Mouse (Mus musculus): ENCODE measurements around the gene Kcnj6. TPM values are rescaled to one million over a fixed set of nuclear protein-coding genes. Genes with fewer than 3 reads are reported as not detected.

The Kcnj6 gene
- total RNA-seq, 1 experiment, result not detected

- DNase-seq (ENCODE audit: low read depth, low spot score), result no peak
- Histone ChIP-seq H3K36me3 (ENCODE audit: control insufficient read depth, insufficient read depth, low read length, poor library complexity, severe bottlenecking) (no peaks in the 10 kb centered on the region), H3K27ac (ENCODE audit: insufficient read depth, low read depth, low read length, poor library complexity, severe bottlenecking) (no peak overlapping the region), H3K9me3 (ENCODE audit: control insufficient read depth, insufficient read depth, low read depth, low read length) (no peaks in the 10 kb centered on the region), H3K9ac (ENCODE audit: insufficient read depth, low read depth, low read length, poor library complexity, severe bottlenecking) (no peak overlapping the region), H3K4me3 (ENCODE audit: insufficient read depth in 1 of 2, low read depth in 1 of 2, low read length in 2 of 2, poor library complexity in 1 of 2, severe bottlenecking in 1 of 2) (no peak overlapping the region), H3K4me1 (ENCODE audit: control insufficient read depth in 2 of 2, insufficient read depth in 2 of 2, low read length in 2 of 2, poor library complexity in 1 of 2) (peaks cover 0 to 12% of the 10 kb centered on the region in 2 experiments; a peak in 3 of 4 replicates)
- TF ChIP-seq HCFC1 (IDR thresholded peaks at IDR 0.05; ENCODE audit: borderline replicate concordance, insufficient read depth, low read length) (no peak), ZNF384 (IDR thresholded peaks at IDR 0.05; ENCODE audit: low read depth, low read length) (no peak), CHD2 (IDR thresholded peaks at IDR 0.05; ENCODE audit: low read depth, low read length) (no peak), ZC3H11A (IDR thresholded peaks at IDR 0.05; ENCODE audit: borderline replicate concordance, low read depth, low read length) (no peak), MAFK (IDR thresholded peaks at IDR 0.05; ENCODE audit: insufficient read depth, low read depth, low read length) (no peak)
- in situ Hi-C loops (cut with MboI; ENCODE audit: low sequenced_read_pairs in 2 of 2, unreplicated experiment in 2 of 2), result no loop called here
Measured at GRCm38 (mm10) chr16:94850393-94850792, 147.1 kb downstream of the Kcnj6 start.

GRCm38 (mm10) chr16:94845996-94846395, 151.5 kb downstream of the Kcnj6 start:
- Histone ChIP-seq H3K9ac (ENCODE audit: insufficient read depth, low read depth, low read length, poor library complexity, severe bottlenecking) (no peak overlapping the region), H3K36me3 (ENCODE audit: control insufficient read depth, insufficient read depth, low read length, poor library complexity, severe bottlenecking) (no peaks in the 10 kb centered on the region), H3K9me3 (ENCODE audit: control insufficient read depth, insufficient read depth, low read depth, low read length) (no peaks in the 10 kb centered on the region), H3K4me3 (ENCODE audit: insufficient read depth in 1 of 2, low read depth in 1 of 2, low read length in 2 of 2, poor library complexity in 1 of 2, severe bottlenecking in 1 of 2) (no peak overlapping the region), H3K27ac (ENCODE audit: insufficient read depth, low read depth, low read length, poor library complexity, severe bottlenecking) (no peak overlapping the region), H3K4me1 (ENCODE audit: control insufficient read depth in 2 of 2, insufficient read depth in 2 of 2, low read length in 2 of 2, poor library complexity in 1 of 2) (no peaks in the 10 kb centered on the region)
- in situ Hi-C loops (cut with MboI; ENCODE audit: low sequenced_read_pairs in 2 of 2, unreplicated experiment in 2 of 2), result no loop called here
- TF ChIP-seq ZNF384 (IDR thresholded peaks at IDR 0.05; ENCODE audit: low read depth, low read length) (no peak), ZC3H11A (IDR thresholded peaks at IDR 0.05; ENCODE audit: borderline replicate concordance, low read depth, low read length) (no peak), CHD2 (IDR thresholded peaks at IDR 0.05; ENCODE audit: low read depth, low read length) (no peak), HCFC1 (IDR thresholded peaks at IDR 0.05; ENCODE audit: borderline replicate concordance, insufficient read depth, low read length) (no peak), MAFK (IDR thresholded peaks at IDR 0.05; ENCODE audit: insufficient read depth, low read depth, low read length) (no peak)
- DNase-seq (ENCODE audit: low read depth, low spot score), result no peak

- Histone ChIP-seq H3K9me3 (ENCODE audit: control insufficient read depth, insufficient read depth, low read depth, low read length) (no peaks in the 10 kb centered on the region), H3K4me1 (ENCODE audit: control insufficient read depth in 2 of 2, insufficient read depth in 2 of 2, low read length in 2 of 2, poor library complexity in 1 of 2) (no peaks in the 10 kb centered on the region), H3K27ac (ENCODE audit: insufficient read depth, low read depth, low read length, poor library complexity, severe bottlenecking) (no peak overlapping the region), H3K4me3 (ENCODE audit: insufficient read depth in 1 of 2, low read depth in 1 of 2, low read length in 2 of 2, poor library complexity in 1 of 2, severe bottlenecking in 1 of 2) (no peak overlapping the region), H3K9ac (ENCODE audit: insufficient read depth, low read depth, low read length, poor library complexity, severe bottlenecking) (no peak overlapping the region), H3K36me3 (ENCODE audit: control insufficient read depth, insufficient read depth, low read length, poor library complexity, severe bottlenecking) (no peaks in the 10 kb centered on the region)
- no peak for DNase-seq (ENCODE audit: low read depth, low spot score)
- in situ Hi-C loops (cut with MboI; ENCODE audit: low sequenced_read_pairs in 2 of 2, unreplicated experiment in 2 of 2), result no loop called here
- TF ChIP-seq MAFK (IDR thresholded peaks at IDR 0.05; ENCODE audit: insufficient read depth, low read depth, low read length) (no peak), ZNF384 (IDR thresholded peaks at IDR 0.05; ENCODE audit: low read depth, low read length) (no peak), HCFC1 (IDR thresholded peaks at IDR 0.05; ENCODE audit: borderline replicate concordance, insufficient read depth, low read length) (no peak), CHD2 (IDR thresholded peaks at IDR 0.05; ENCODE audit: low read depth, low read length) (no peak), ZC3H11A (IDR thresholded peaks at IDR 0.05; ENCODE audit: borderline replicate concordance, low read depth, low read length) (no peak)
Measured at GRCm38 (mm10) chr16:94844769-94845168, 152.7 kb downstream of the Kcnj6 start.

DNA sequence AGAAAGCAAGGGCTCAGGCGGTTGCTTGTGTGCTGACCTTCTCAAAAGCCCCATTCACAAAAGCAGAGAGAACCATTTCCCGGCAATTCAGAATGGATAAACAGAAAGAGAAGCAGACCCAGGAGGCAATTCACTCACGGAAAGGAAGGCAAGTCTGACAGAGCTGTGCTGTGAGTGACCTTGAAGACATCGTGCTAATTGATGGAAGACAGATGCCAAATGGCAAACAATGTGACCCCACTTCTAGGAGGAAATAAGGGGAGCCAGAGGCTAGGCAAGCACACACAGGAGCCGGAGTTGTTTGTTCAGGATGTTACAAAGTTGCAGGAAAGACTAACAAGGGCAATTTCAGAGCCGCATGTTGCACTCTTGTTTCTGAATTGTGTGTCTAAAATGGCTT, 158.1 kb downstream of the Kcnj6 start:
- H3K36me3 ChIP-seq (ENCODE audit: control insufficient read depth, insufficient read depth, low read length, poor library complexity, severe bottlenecking), result no peaks in the 10 kb centered on the region
- H3K9ac ChIP-seq (ENCODE audit: insufficient read depth, low read depth, low read length, poor library complexity, severe bottlenecking), result no peak overlapping the region
- in situ Hi-C loops (cut with MboI; ENCODE audit: low sequenced_read_pairs in 2 of 2, unreplicated experiment in 2 of 2), result no loop called here
- no peaks in the 10 kb centered on the region for H3K9me3 ChIP-seq (ENCODE audit: control insufficient read depth, insufficient read depth, low read depth, low read length)
- TF ChIP-seq ZNF384 (IDR thresholded peaks at IDR 0.05; ENCODE audit: low read depth, low read length), result no peak
- no peak for TF ChIP-seq HCFC1 (IDR thresholded peaks at IDR 0.05; ENCODE audit: borderline replicate concordance, insufficient read depth, low read length)
- no peak for TF ChIP-seq MAFK (IDR thresholded peaks at IDR 0.05; ENCODE audit: insufficient read depth, low read depth, low read length)
- TF ChIP-seq ZC3H11A (IDR thresholded peaks at IDR 0.05; ENCODE audit: borderline replicate concordance, low read depth, low read length), result no peak
- TF ChIP-seq CHD2 (IDR thresholded peaks at IDR 0.05; ENCODE audit: low read depth, low read length), result no peak
- H3K4me3 ChIP-seq (ENCODE audit: insufficient read depth in 1 of 2, low read depth in 1 of 2, low read length in 2 of 2, poor library complexity in 1 of 2, severe bottlenecking in 1 of 2), result no peak overlapping the region
- no peak for DNase-seq (ENCODE audit: low read depth, low spot score)
- H3K27ac ChIP-seq (ENCODE audit: insufficient read depth, low read depth, low read length, poor library complexity, severe bottlenecking), result no peak overlapping the region
- H3K4me1 ChIP-seq (ENCODE audit: control insufficient read depth in 2 of 2, insufficient read depth in 2 of 2, low read length in 2 of 2, poor library complexity in 1 of 2), result no peaks in the 10 kb centered on the region

DNA sequence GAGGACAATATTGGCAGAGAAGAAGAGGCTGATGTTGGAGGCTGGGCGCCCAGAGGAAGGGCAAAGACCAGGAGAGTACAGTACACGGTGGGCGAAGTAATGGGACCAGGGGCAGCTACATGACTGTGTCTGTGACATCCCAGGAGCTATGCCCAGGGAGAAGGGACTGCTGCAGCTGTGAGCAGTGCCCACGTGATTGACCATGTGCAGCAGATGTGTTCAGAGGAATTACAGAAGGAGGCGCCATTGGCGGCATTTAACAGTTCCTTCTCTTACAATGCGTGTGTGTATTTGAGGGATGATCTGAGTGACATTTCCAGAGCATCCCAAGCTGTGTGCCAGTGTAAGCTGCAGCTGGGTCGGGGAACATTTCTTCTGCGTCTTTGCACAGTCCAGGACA, 159.6 kb downstream of the Kcnj6 start:
- Histone ChIP-seq H3K4me3 (ENCODE audit: insufficient read depth in 1 of 2, low read depth in 1 of 2, low read length in 2 of 2, poor library complexity in 1 of 2, severe bottlenecking in 1 of 2) (no peak overlapping the region), H3K36me3 (ENCODE audit: control insufficient read depth, insufficient read depth, low read length, poor library complexity, severe bottlenecking) (no peaks in the 10 kb centered on the region), H3K9me3 (ENCODE audit: control insufficient read depth, insufficient read depth, low read depth, low read length) (no peaks in the 10 kb centered on the region), H3K4me1 (ENCODE audit: control insufficient read depth in 2 of 2, insufficient read depth in 2 of 2, low read length in 2 of 2, poor library complexity in 1 of 2) (no peaks in the 10 kb centered on the region), H3K9ac (ENCODE audit: insufficient read depth, low read depth, low read length, poor library complexity, severe bottlenecking) (no peak overlapping the region), H3K27ac (ENCODE audit: insufficient read depth, low read depth, low read length, poor library complexity, severe bottlenecking) (peak overlapping the region; percentile 36; the same call in 1 of the 2 replicates)
- no peak for TF ChIP-seq MAFK (IDR thresholded peaks at IDR 0.05; ENCODE audit: insufficient read depth, low read depth, low read length)
- TF ChIP-seq ZNF384 (IDR thresholded peaks at IDR 0.05; ENCODE audit: low read depth, low read length), result no peak
- TF ChIP-seq CHD2 (IDR thresholded peaks at IDR 0.05; ENCODE audit: low read depth, low read length), result no peak
- no peak for TF ChIP-seq HCFC1 (IDR thresholded peaks at IDR 0.05; ENCODE audit: borderline replicate concordance, insufficient read depth, low read length)
- no peak for TF ChIP-seq ZC3H11A (IDR thresholded peaks at IDR 0.05; ENCODE audit: borderline replicate concordance, low read depth, low read length)
- no peak for DNase-seq (ENCODE audit: low read depth, low spot score)
- in situ Hi-C loops (cut with MboI; ENCODE audit: low sequenced_read_pairs in 2 of 2, unreplicated experiment in 2 of 2), result no loop called here

Data from ES-E14 (cell line).